Mouse (Mus musculus): Measurements from ENCODE around the gene Pcyt2.

DNA sequence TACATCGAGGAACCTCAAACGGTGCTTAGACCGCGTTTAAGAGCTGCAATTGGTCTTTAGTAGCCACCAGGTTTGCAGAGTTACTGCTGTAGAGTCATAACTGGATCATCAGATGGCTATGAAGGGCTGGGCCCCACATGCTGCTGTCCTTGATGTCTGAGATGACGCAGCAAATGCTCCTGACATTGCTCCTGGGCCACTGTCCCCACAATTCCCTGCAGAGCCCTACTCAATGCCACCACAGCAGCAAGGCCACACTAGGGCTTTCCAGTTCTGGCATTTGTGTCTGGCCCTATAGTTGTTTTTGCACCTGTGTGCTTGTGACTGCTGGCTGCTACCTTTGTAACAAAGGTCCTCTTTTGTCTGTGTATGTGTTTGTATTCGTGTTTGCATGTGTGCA lies 5.1 kb upstream of the Pcyt2 start:
- TF ChIP-seq CTCF (conservative IDR thresholded peaks at IDR 0.05; ENCODE audit: insufficient read depth, insufficient read length, low read depth, low read length) (no peak), POLR2A (IDR thresholded peaks at IDR 0.05; ENCODE audit: low read depth, low read length) (no peak)
